In the genomic region with DNA sequence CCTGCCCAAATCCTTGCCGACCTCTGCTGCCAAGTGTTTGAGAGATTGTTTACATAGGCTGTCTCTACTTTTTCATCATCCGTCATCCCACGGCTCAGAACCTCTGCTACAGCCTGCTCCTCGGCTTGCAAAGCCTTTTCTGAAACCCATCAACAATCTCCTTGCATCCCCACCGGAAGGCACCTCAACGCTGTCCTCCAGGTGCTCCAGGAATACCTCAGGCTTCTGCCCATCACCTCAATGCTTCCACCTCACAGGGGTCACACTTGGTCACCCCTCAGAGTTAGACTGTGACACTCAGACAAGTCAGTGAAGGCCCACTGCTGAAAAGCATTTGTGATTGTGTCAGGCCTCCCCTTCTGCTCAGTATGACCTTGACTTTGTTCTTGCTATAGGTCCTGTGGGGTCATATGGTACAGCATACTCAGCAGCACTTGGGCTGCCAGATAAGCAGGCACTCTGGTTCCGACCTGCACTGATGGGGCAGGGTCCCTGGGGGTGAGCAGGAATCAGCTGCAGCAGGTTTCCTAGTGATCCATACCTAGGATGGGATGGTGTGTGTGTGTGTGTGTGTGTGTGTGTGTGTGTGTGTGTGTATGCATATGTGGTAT, we compare ENCODE assay signal across 14 mouse cellular contexts.
DNase-seq lines count a peak whose midpoint lies in the region; ATAC-seq and TF ChIP-seq lines count a peak whose summit lies in the region.
"Had no signal": no experiment of that assay in that cellular context is flagged by ENCODE, and none has a peak within 500 bp of the region (broad histone marks: within the 10 kb centered on the region; RNA-seq: fewer than 3 reads in every experiment).

No protein-coding gene starts in this region.

- no peak overlapping the region for H3K4me2 ChIP-seq in heart, embryonic 15.5 days
- H3K4me2 ChIP-seq in embryonic facial prominence, embryonic 11.5 days (ENCODE audit: low read depth, low read length), result no peak overlapping the region
- no peak overlapping the region for H3K4me2 ChIP-seq in hindbrain, embryonic 12.5 days (replicated peaks)

- no peak overlapping the region for H3K27ac ChIP-seq in heart, embryonic 15.5 days
- no peak overlapping the region for H3K27ac ChIP-seq in embryonic facial prominence, embryonic 11.5 days (replicated peaks; ENCODE audit: low read depth, low read length)
- peak overlapping the region; percentile 9 for H3K27ac ChIP-seq in hindbrain, embryonic 12.5 days
- H3K27ac ChIP-seq: macrophage had no signal

- ATAC-seq in heart, embryonic 15.5 days (replicated peaks; ENCODE audit: insufficient number of reproducible peaks, insufficient read depth, low FRiP score, low read depth), result 0 out of 2 replicates have a peak, but pooled peaks have one; percentile 43
- peak; percentile 23; the same call in 1 of the 2 replicates for ATAC-seq in embryonic facial prominence, embryonic 11.5 days (replicated peaks; ENCODE audit: insufficient number of reproducible peaks, low FRiP score, low TSS enrichment, low read depth)
- ATAC-seq in hindbrain, embryonic 12.5 days (ENCODE audit: low FRiP score), result peak; percentile 66; the same call in 1 of the 2 replicates
- ATAC-seq: inflammation-experienced regulatory T-cells, adult 6 months had no signal

- no peak for TF ChIP-seq POLR2A in brain, embryonic 14.5 days (IDR thresholded peaks at IDR 0.05; ENCODE audit: borderline replicate concordance, extremely low read depth, insufficient read depth, insufficient read length, poor library complexity, severe bottlenecking)

- no peak for TF ChIP-seq CTCF in brain, embryonic 14.5 days (IDR thresholded peaks at IDR 0.05; ENCODE audit: borderline replicate concordance, extremely low read depth, insufficient read depth, insufficient read length)

- H3K4me1 ChIP-seq in heart, embryonic 15.5 days (replicated peaks), result peaks cover 7% of the 10 kb centered on the region
- H3K4me1 ChIP-seq in embryonic facial prominence, embryonic 11.5 days (ENCODE audit: control insufficient read depth, insufficient read depth, low read length), result no peaks in the 10 kb centered on the region
- H3K4me1 ChIP-seq in hindbrain, embryonic 12.5 days, result peaks cover 8% of the 10 kb centered on the region; the same call in 1 of the 2 replicates

- no peak for DNase-seq in heart, postnatal 25 days (ENCODE audit: low spot score)
- peak; percentile 5 for DNase-seq in brain, embryonic 14.5 days (ENCODE audit: low read depth)
- DNase-seq in embryonic facial prominence, embryonic 11.5 days (ENCODE audit: low spot score), result no peak
- DNase-seq in lung, postnatal 25 days (ENCODE audit: low spot score), result no peak
- DNase-seq in natural killer cell, adult 2 months (ENCODE audit: low spot score in 2 of 2), result no peak
- DNase-seq: adrenal gland, adult 8-10 months; cerebellum, adult 18-20 months; lung, adult 2 months had no signal

- H3K27me3 ChIP-seq in heart, embryonic 15.5 days, result no peaks in the 10 kb centered on the region
- H3K27me3 ChIP-seq in embryonic facial prominence, embryonic 11.5 days (ENCODE audit: control insufficient read depth, insufficient read depth, low read length), result no peaks in the 10 kb centered on the region
- no peaks in the 10 kb centered on the region for H3K27me3 ChIP-seq in hindbrain, embryonic 12.5 days

- WGBS in heart, embryonic 15.5 days, result 43% methylated on average over 7 of the region's 7 CpGs
- WGBS in embryonic facial prominence, embryonic 11.5 days, result 57% methylated on average over 7 of the region's 7 CpGs
- WGBS in hindbrain, embryonic 12.5 days, result 63% methylated on average over 7 of the region's 7 CpGs

- intact Hi-C loops in heart, postnatal 25 days (cut with DNase I), result no loop called here

- H3K36me3 ChIP-seq in heart, embryonic 15.5 days, result no peaks in the 10 kb centered on the region
- no peaks in the 10 kb centered on the region for H3K36me3 ChIP-seq in embryonic facial prominence, embryonic 11.5 days (replicated peaks; ENCODE audit: control insufficient read depth, insufficient read depth, low read depth, low read length)
- H3K36me3 ChIP-seq in hindbrain, embryonic 12.5 days, result no peaks in the 10 kb centered on the region
- H3K36me3 ChIP-seq: G1E had no signal

- H3K9me3 ChIP-seq in heart, embryonic 15.5 days (replicated peaks), result no peaks in the 10 kb centered on the region
- H3K9me3 ChIP-seq in embryonic facial prominence, embryonic 11.5 days (replicated peaks; ENCODE audit: control insufficient read depth, low read length), result no peaks in the 10 kb centered on the region
- H3K9me3 ChIP-seq in hindbrain, embryonic 12.5 days (replicated peaks), result no peaks in the 10 kb centered on the region

- no peak overlapping the region for H3K4me3 ChIP-seq in heart, embryonic 15.5 days
- no peak overlapping the region for H3K4me3 ChIP-seq in embryonic facial prominence, embryonic 11.5 days (ENCODE audit: low read depth, low read length)
- H3K4me3 ChIP-seq in hindbrain, embryonic 12.5 days, result no peak overlapping the region
- H3K4me3 ChIP-seq: erythroblast, embryonic 14.5 days had no signal

- H3K9ac ChIP-seq in heart, embryonic 15.5 days, result no peak overlapping the region
- no peak overlapping the region for H3K9ac ChIP-seq in embryonic facial prominence, embryonic 11.5 days (replicated peaks; ENCODE audit: low read length)
- no peak overlapping the region for H3K9ac ChIP-seq in hindbrain, embryonic 12.5 days
